Mouse (Mus musculus) granulocyte monocyte progenitor cell, adult 5-6 weeks (primary cell): ENCODE measurements around the gene Rft1. TPM values are rescaled to one million over a fixed set of nuclear protein-coding genes. Genes with fewer than 3 reads are reported as not detected.
"Not testable (repeated sequence)": the region's sequence is repeated elsewhere in the genome, so short reads cannot be mapped to it uniquely, and the experiment has no call there.

Experiments used
- ATAC-seq: replicated peaks from 2 replicates; pipeline ENCODE4 v1.8.0; 2016; ENCODE audit warnings: mild to moderate bottlenecking, moderate TSS enrichment, inconsistent platforms; ENCODE audit not compliant: poor library complexity, severe bottlenecking
- total RNA-seq, 2 experiments: library from RNA; stranded (forward) in 1 of 2; stranded (reverse) in 1 of 2; fragments of 200-712, 200-1000 nt in 1 of 2; fragments of >200 nt in 1 of 2; fragmentation: Nextera tagmentation in 1 of 2; gene quantifications; 2 replicates each; pipeline ENCODE4 v1.2.3; 2014 to 2017

Gene Rft1
- total RNA-seq, 2 experiments from 2014 or later = 16.7 to 16.9 TPM

GRCm38 (mm10) chr14:30716051-30716952 is 62.1 kb downstream of the Rft1 start:
- ATAC-seq = peak; percentile 35

DNA sequence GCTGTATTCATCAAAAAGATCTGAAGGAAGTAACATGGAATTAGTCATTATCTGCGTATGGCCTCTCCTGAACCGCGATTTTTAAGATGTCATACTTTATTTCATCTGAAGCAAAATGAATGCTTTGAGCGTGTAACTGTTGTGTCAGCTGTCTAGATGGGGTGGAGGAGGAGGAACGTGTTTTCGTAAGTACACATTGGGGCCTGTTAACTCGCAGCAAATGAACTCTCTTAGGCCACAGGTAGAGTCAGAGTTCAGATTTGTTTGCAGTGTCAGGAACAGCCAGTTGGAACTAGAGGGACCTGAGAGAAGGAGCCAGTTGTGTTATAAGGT is 62.8 kb downstream of the Rft1 start:
- ATAC-seq = peak; percentile 17

DNA sequence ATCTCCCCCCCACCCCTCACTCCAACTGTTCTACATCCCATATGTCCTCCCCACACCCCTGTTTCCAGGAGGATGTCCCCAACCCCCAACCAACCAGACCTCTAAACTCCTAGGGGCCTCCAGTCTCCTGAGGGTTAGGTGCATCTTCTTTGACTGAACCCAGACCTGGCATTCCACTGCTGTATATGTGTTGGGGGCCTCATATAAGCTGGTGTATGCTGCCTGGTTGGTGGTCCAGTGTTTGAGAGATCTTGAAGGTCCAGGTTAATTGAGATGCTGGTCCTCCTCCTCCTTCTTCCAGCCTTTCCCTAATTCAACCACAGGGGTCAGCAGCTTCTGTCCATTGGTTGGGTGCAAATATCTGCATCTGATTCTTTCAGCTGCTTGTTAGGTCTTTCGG is 64.5 kb downstream of the Rft1 start:
- not testable (repeated sequence) for ATAC-seq

GRCm38 (mm10) chr14:30719514-30719913 is 65.4 kb downstream of the Rft1 start:
- ATAC-seq = no peak

DNA sequence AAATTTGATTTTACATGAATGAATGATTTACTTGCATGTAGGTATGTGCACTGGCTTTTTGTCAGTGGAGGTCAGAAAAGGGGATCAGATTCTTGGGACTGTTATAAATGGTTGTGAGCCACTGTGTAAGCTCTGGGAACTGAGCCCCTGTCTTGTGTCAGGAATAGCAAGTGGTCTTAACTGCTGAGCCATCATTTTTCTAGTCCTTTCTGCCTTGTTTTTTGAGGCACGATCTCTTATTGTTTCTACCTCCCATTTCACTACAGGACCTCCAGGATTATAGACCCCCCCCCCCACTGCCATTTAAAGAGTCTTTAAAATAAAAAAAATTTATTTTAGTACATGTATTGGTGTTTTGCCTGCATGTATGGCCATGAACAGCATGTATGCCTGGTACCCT is 67.7 kb downstream of the Rft1 start:
- ATAC-seq = no peak

- no peak for ATAC-seq
These were observed 68.2 kb downstream of the Rft1 start for GRCm38 (mm10) chr14:30722406-30722805.

- ATAC-seq = no peak
These were observed 77.7 kb downstream of the Rft1 start for GRCm38 (mm10) chr14:30731896-30732295.

GRCm38 (mm10) chr14:30734665-30735064 is 80.5 kb downstream of the Rft1 start:
- ATAC-seq = no peak

DNA sequence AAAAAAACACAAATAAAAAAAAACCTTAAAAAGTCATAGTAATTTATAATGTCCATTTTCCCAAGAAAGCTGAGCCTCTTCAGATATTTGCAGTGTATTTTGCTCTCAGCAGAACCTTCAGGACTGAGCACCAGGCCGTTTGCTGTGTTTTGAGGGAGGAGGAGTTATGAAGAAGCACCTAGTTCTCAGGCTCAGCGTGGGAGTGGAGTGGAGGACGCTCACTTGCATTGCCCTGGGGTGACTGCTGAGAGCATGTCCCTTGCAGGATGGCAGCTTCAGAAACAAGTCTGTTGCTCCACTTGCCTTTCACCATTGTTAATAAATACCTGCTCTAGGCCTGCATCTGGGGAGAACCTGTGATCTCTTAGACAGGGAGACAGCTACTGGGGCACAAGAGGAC is 81.7 kb downstream of the Rft1 start:
- no peak for ATAC-seq

DNA sequence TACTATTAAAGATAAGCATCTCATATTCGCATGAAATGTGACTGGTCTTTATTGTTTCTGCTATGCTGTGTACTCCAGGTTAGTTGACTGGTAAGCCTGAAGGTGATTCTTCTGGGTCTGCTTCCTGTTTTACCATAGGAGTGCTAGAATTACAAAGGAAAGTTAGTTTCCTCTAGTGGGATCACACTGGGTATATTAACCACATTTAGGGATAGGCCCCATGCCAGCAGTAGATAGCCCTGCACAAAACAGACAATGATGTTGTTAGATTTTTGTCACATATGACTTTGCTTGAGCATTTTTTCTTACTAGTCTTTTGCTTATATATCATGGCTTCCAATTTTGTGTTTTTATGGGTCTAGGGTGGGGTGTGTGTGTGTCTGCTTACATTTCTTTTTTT is 82.3 kb downstream of the Rft1 start:
- ATAC-seq = no peak

Other genes with a start within 250 kb of the Rft1 start
- gene Dcp1a, start 174.8 kb upstream of the Rft1 start, total RNA-seq (2014; fragmentation: Nextera tagmentation) = 27.1 and 38.2 TPM in 2 replicates
- gene Dcp1a, start 174.8 kb upstream of the Rft1 start, total RNA-seq (2017) = 19.2 and 35.0 TPM in 2 replicates
- not detected in 2 replicates for gene Cacna1d, start 162.9 kb upstream of the Rft1 start, total RNA-seq (2014; fragmentation: Nextera tagmentation)
- gene Cacna1d, start 162.9 kb upstream of the Rft1 start, total RNA-seq (2017) = 0.10 and 0.56 TPM in 2 replicates
- 628 and 659 TPM in 2 replicates for gene Tkt, start 106.0 kb upstream of the Rft1 start, total RNA-seq (2014; fragmentation: Nextera tagmentation)
- gene Tkt, start 106.0 kb upstream of the Rft1 start, total RNA-seq (2017) = 773 and 843 TPM in 2 replicates
- 158 and 179 TPM in 2 replicates for gene Prkcd, start 28.1 kb upstream of the Rft1 start, total RNA-seq (2014; fragmentation: Nextera tagmentation)
- 113 and 117 TPM in 2 replicates for gene Prkcd, start 28.1 kb upstream of the Rft1 start, total RNA-seq (2017)
- gene Sfmbt1, start 60.5 kb downstream of the Rft1 start, total RNA-seq (2014; fragmentation: Nextera tagmentation) = 11.7 and 13.0 TPM in 2 replicates
- 8.1 and 13.5 TPM in 2 replicates for gene Sfmbt1, start 60.5 kb downstream of the Rft1 start, total RNA-seq (2017)
- 7.3 and 11.7 TPM in 2 replicates for gene Tmem110, start 171.2 kb downstream of the Rft1 start, total RNA-seq (2014; fragmentation: Nextera tagmentation)
- 6.3 and 9.1 TPM in 2 replicates for gene Tmem110, start 171.2 kb downstream of the Rft1 start, total RNA-seq (2017)
- gene Mustn1, start 224.8 kb downstream of the Rft1 start, total RNA-seq (2014; fragmentation: Nextera tagmentation) = 2.9 TPM in 1 of 2 replicates, not detected in the other
- 0.65 and 2.2 TPM in 2 replicates for gene Mustn1, start 224.8 kb downstream of the Rft1 start, total RNA-seq (2017)
- gene Itih4, start 232.1 kb downstream of the Rft1 start, total RNA-seq (2014; fragmentation: Nextera tagmentation) = not detected in 2 replicates
- gene Itih4, start 232.1 kb downstream of the Rft1 start, total RNA-seq (2017) = not detected in 2 replicates